19 mouse cellular contexts compared by ENCODE assay signal in genomic region chr5:17280951-17281350, GRCm38 (mm10).
DNase-seq lines count a peak whose midpoint lies in the region; ATAC-seq and TF ChIP-seq lines count a peak whose summit lies in the region.
"Had no signal": no experiment of that assay in that cellular context is flagged by ENCODE, and none has a peak within 500 bp of the region (broad histone marks: within the 10 kb centered on the region; RNA-seq: fewer than 3 reads in every experiment).

No protein-coding gene starts in this region.

- H3K36me3 ChIP-seq in liver, adult 2 months (ENCODE audit: control insufficient read depth, insufficient read depth, low read length): no peaks in the 10 kb centered on the region
- H3K36me3 ChIP-seq in liver, embryonic 12.5 days: no peaks in the 10 kb centered on the region
- H3K36me3 ChIP-seq in liver, postnatal 0 days (replicated peaks; ENCODE audit: insufficient read depth, low read length): no peaks in the 10 kb centered on the region
- H3K36me3 ChIP-seq in liver, embryonic 11.5 days (ENCODE audit: control insufficient read depth, insufficient read depth, low read length): no peaks in the 10 kb centered on the region
- H3K36me3 ChIP-seq: G1E had no signal

- no peak overlapping the region for H3K27ac ChIP-seq in liver, adult 2 months (replicated peaks; ENCODE audit: insufficient read depth, low read depth, low read length)
- no peak overlapping the region for H3K27ac ChIP-seq in liver, embryonic 12.5 days
- H3K27ac ChIP-seq in liver, postnatal 0 days (ENCODE audit: low read depth): no peak overlapping the region
- no peak overlapping the region for H3K27ac ChIP-seq in liver, embryonic 11.5 days (ENCODE audit: low read depth, low read length)

- no peaks in the 10 kb centered on the region for H3K79me2 ChIP-seq in liver, adult 2 months (ENCODE audit: control insufficient read depth, insufficient read depth, low read length)

- ATAC-seq in liver, embryonic 12.5 days: no peak
- no peak for ATAC-seq in liver, postnatal 0 days
- no peak for ATAC-seq in liver, embryonic 11.5 days (replicated peaks; ENCODE audit: low FRiP score)
- ATAC-seq: activated CD4-positive, CD25-positive, alpha-beta regulatory T cell, adult 4 months; CD4-positive, CD25-positive, alpha-beta regulatory T cell, adult 4 months; Patski had no signal

- peaks cover 2% of the 10 kb centered on the region; the same call in 1 of the 2 replicates for H3K27me3 ChIP-seq in liver, adult 2 months (ENCODE audit: control insufficient read depth, insufficient read depth, low read length)
- H3K27me3 ChIP-seq in liver, embryonic 12.5 days (replicated peaks): no peaks in the 10 kb centered on the region
- 0 out of 2 replicates have a peak, but pooled peaks cover 5% of the 10 kb centered on the region for H3K27me3 ChIP-seq in liver, postnatal 0 days (ENCODE audit: insufficient read depth, low read length)
- no peaks in the 10 kb centered on the region for H3K27me3 ChIP-seq in liver, embryonic 11.5 days (replicated peaks; ENCODE audit: control insufficient read depth, insufficient read depth, low read length)
- H3K27me3 ChIP-seq: CH12.LX, Patski had no signal

- no peak overlapping the region for H3K4me3 ChIP-seq in liver, adult 2 months (ENCODE audit: insufficient read depth, low read depth, low read length)
- no peak overlapping the region for H3K4me3 ChIP-seq in liver, embryonic 12.5 days
- H3K4me3 ChIP-seq in liver, postnatal 0 days (ENCODE audit: low read depth, low read length): no peak overlapping the region
- H3K4me3 ChIP-seq in liver, embryonic 11.5 days (ENCODE audit: low read depth, low read length): no peak overlapping the region

- no peak for TF ChIP-seq POLR2A in liver, adult 2 months (IDR thresholded peaks at IDR 0.05; ENCODE audit: extremely low read depth, insufficient read depth, low read length)

- no peak overlapping the region for H3K9ac ChIP-seq in liver, adult 2 months (ENCODE audit: low read depth, low read length)
- no peak overlapping the region for H3K9ac ChIP-seq in liver, embryonic 12.5 days
- no peak overlapping the region for H3K9ac ChIP-seq in liver, postnatal 0 days (replicated peaks)
- no peak overlapping the region for H3K9ac ChIP-seq in liver, embryonic 11.5 days (ENCODE audit: low read depth, low read length)

- WGBS in liver, adult 2 months: 40% methylated on average over 2 of the region's 2 CpGs
- 70% methylated on average over 2 of the region's 2 CpGs for WGBS in liver, embryonic 12.5 days (ENCODE audit: insufficient replicate concordance)
- 64% methylated on average over 2 of the region's 2 CpGs for WGBS in liver, postnatal 0 days (ENCODE audit: insufficient replicate concordance)
- whole genome bisulfite sequencing in liver, embryonic 11.5 days: 73% methylated on average over 2 of the region's 2 CpGs

- DNase-seq in liver, adult 2 months (ENCODE audit: extremely low read depth, low read depth, low spot score): peak; percentile 94
- no peak for DNase-seq in liver, postnatal 0 days
- DNase-seq in liver, embryonic 11.5 days (ENCODE audit: low spot score): no peak
- DNase-seq: adrenal gland, adult 2 months; adrenal gland, adult 8-10 months; adrenal gland, postnatal 10 days; adrenal gland, postnatal 14 days; adrenal gland, postnatal 25 days; adrenal gland, postnatal 36 days; B cell, adult 2 months; cerebellum, adult 11 months; cerebellum, adult 11-12 months; cerebellum, adult 18-20 months had no signal

- no peaks in the 10 kb centered on the region; the same call in 1 of the 2 replicates for H3K4me1 ChIP-seq in liver, adult 2 months (ENCODE audit: control insufficient read depth, insufficient read depth, low read length)
- no peaks in the 10 kb centered on the region for H3K4me1 ChIP-seq in liver, embryonic 12.5 days
- no peaks in the 10 kb centered on the region for H3K4me1 ChIP-seq in liver, postnatal 0 days (ENCODE audit: insufficient read depth)
- H3K4me1 ChIP-seq in liver, embryonic 11.5 days (replicated peaks; ENCODE audit: control insufficient read depth, insufficient read depth, low read length): no peaks in the 10 kb centered on the region

- TF ChIP-seq EP300 in liver, postnatal 0 days (IDR thresholded peaks at IDR 0.05; ENCODE audit: low read depth): 0 out of 2 replicates have a peak, but pooled peaks have one; percentile 12

- TF ChIP-seq CTCF in liver, adult 2 months (IDR thresholded peaks at IDR 0.05; ENCODE audit: low read depth, low read length): no peak
- TF ChIP-seq CTCF in liver, postnatal 0 days (IDR thresholded peaks at IDR 0.05; ENCODE audit: low read depth): no peak

- H3K9me3 ChIP-seq in liver, embryonic 12.5 days (replicated peaks): no peaks in the 10 kb centered on the region
- H3K9me3 ChIP-seq in liver, postnatal 0 days (ENCODE audit: low read length): no peaks in the 10 kb centered on the region
- H3K9me3 ChIP-seq in liver, embryonic 11.5 days (ENCODE audit: control insufficient read depth, low read length): no peaks in the 10 kb centered on the region
- H3K9me3 ChIP-seq: G1E had no signal

- H3K4me2 ChIP-seq in liver, embryonic 12.5 days: no peak overlapping the region
- H3K4me2 ChIP-seq in liver, postnatal 0 days (ENCODE audit: low read depth, low read length): no peak overlapping the region
- H3K4me2 ChIP-seq in liver, embryonic 11.5 days: no peak overlapping the region
